Mouse (Mus musculus) frontal cortex, postnatal 36 days (tissue): Measurements from ENCODE around the gene Zbtb46.
"Not testable (repeated sequence)": the region's sequence is repeated elsewhere in the genome, so short reads cannot be mapped to it uniquely, and the experiment has no call there.

Source experiments
- DNase-seq, 2 experiments: peaks; one replicate each; pipeline ENCODE4 v3.0.0; 2022; ENCODE audit warnings: low spot score in 2 of 2

The Zbtb46 gene

DNA sequence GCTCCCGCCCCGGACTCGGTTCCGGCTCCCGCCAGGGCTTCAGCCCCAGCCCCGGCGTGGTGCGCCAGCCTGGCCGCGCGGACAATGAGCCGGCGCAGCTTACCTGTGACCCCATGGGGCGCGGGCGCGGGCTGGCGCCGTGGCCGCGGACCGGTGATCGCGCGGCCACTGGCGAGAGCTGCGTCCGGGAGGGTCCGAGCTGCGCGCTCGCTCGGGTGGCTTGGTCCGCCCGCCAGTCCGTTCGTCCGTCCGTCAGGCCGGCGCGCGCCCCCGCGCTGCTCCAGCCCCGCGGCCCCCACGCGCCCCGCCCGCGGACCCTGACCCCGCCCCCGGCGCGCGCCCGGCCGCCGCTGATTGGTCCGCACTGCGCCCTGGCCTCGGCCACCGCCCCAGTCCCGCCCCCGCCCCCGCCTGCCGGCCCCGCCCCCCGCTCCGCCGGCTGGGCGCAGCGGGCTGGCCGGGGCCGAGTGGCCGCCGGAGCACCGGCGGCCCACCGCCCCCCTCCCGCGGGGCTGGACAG lies at the start of gene Zbtb46:
Zbtb46 (minus strand) TSS at position 274 of the 520 bp plus-strand sequence.
- DNase-seq, result peak; percentile 54

DNA sequence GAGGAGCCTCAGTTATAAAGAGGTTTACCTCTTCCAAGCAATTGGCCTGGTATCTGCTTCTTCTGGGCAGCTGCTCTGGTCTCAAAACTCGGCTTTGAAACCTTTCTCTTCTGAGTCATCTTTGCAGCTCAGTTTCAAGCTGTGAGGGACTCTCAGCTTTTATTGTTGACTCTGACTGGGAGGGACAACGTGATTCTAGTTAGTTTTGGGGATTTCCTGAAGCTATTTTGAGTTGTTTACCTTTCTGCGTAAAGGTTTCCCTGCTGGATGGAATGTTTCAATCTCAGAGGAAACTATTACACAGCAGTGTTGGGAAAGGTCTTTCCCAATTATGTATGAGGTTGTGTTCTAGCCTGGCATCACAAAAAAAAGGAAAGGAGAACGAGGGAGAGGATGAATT lies 39.4 kb upstream of the Zbtb46 start:
- no peak for DNase-seq

DNA sequence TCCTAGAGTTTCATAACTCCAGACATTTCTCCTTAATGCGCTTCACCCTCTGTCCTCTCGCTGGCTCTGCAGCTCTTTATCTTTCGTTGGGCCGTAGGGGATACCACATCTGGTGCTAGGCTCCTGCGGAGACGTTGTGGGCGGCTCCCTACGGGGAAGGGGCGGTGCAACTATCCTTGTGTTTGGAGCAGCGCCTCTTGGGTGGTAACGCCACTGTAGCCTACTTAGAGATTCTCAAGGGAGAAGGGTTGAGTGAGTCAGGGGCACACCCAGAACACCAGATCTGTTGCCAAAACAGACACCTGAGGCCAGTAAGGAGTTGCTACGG lies 38.3 kb upstream of the Zbtb46 start:
- DNase-seq, result peak; percentile 37 to 46

DNA sequence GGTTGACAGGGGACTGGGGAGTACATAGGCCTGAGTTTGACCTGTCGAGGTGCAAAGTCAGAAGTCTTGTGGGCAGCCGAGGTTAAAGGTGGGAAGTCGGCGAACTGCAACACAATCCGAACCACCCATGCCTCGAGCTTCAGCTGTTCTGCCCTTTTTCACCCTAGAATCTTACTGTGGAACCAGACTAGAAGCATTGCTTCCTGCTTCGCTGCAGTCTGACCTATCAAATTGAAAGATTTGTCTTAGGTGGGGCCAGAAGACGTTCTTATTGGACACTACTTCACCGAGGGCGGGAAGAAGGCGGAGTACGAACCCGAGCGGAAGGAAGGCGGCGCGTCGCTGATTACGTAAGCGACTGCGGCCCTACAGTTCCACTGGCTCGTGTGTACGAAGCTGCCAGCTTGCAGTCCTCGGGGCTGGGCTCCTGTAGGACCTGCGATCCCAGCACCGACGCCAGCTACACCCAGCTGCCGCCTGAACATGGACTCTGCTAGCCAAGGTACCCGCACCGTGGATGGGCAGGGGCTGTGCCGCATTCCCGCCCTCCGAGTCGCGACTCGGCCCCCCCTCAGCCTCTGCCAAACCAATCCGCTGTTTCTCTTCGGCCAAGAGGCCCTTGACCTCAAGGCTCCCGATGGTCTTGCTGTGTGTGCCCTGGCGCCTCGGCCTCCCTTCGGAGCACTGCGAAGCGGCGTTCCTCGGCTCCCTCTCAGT lies 37.8 kb upstream of the Zbtb46 start, which contains the start of gene Tpd52l2:
Tpd52l2 (plus strand) TSS at position 312 of the 717 bp plus-strand sequence.
- DNase-seq, result peak; percentile 85 to 95

DNA sequence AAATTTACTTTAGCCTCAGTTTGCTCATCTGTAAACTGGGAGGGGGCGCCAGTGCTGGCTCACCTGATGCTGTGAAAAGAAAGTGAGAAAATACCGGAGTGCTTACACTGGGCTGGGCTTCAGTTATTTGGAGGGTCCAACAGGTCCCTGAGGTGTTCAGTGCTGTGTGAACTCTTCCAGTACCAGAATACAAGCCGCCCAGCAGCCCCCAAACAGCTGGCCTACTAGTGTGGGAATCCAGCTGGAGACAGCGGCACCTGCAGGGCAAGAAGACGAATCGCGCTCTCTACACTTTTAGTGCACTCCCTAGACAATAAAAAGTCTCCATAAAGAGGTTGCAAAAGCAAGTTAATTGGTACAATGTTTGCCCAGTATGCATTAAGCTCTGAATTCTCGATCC lies 37.1 kb upstream of the Zbtb46 start:
- DNase-seq, result peak; percentile 38 to 40

DNA sequence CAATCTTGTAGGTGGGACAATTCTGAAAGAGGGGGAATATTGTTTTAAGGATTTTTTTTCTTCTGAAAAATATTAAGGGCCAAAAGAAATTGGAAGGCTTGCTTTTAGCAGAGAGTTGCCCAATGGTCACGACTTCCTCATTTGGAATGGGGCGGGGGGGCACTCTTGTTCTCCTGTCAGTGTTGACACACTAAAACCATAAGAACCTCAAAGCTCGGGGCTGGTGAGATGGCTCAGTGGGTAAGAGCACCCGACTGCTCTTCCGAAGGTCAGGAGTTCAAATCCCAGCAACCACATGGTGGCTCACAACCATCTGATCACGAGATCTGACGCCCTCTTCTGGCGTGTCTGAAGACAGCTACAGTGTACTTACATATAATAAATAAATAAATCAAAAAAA lies 36.6 kb upstream of the Zbtb46 start:
- DNase-seq, result not testable (repeated sequence)

DNA sequence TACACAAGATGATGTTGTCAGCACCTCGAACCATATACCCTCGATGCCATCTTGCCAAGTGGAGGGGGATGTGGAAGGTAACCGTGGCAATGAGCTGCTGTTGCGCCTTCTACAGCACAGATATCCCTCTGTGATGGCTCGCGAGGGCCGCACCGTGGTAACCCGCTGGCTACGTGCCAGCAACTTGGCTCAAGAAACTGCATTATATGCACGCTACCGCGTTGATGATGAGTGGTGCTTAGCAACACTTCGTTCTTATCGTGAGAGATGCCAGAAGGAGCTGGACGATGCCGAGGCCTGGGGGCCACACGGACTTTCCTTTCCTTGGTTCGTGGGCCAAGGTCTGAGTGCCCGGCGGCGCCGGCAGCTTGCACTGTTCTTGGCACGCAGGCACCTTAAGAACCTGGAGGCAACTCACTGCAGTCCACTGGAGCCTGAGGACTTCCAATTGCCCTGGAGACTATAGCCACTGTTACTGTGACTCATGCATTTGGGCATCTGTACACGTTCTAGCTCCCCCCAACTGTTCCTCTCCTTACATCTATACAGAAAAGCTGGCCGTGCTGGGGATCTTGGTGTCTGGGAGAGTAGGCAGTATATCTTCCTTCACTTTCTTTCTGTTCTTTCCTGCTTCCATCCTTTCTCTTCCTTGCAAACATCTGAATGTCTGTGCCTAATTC lies 35.2 kb upstream of the Zbtb46 start:
- no peak for DNase-seq

DNA sequence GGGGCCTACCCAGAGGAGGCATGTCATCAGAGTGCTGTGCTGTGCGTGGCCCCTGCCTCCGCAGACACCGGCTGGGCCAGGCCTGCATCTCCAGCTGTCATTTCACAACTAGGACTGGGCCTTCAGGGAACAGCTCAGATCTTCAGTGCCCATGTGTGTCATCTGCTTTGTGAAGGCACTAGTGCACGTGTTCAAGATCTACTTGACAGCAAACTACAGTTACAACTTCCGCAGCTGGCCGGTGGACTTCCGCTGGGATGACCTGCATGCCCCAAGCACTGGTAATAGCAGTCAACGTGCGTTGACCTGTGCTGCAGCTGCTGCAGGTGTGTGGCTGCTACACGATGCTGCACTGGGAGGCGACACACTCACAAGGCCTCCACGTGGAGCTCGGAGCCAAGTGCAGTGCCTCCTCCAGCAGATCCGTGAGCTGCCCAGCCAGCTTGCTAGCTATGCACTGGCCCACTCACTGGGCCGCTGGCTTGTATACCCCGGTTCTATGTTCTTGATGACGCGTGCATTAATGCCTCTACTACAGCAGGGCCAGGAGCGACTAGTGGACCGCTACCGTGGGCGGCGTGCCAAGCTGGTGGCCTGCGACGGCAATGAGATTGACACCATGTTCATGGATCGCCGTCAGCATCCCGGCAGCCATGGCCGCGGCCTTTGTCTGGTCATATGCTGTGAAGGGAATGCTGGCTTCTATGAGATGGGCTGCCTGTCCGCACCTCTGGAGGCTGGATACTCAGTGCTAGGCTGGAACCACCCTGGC lies 34.1 kb upstream of the Zbtb46 start, which contains the start of gene Abhd16b:
Abhd16b (plus strand) TSS at position 51 of the 772 bp plus-strand sequence.
- DNase-seq, result no peak

DNA sequence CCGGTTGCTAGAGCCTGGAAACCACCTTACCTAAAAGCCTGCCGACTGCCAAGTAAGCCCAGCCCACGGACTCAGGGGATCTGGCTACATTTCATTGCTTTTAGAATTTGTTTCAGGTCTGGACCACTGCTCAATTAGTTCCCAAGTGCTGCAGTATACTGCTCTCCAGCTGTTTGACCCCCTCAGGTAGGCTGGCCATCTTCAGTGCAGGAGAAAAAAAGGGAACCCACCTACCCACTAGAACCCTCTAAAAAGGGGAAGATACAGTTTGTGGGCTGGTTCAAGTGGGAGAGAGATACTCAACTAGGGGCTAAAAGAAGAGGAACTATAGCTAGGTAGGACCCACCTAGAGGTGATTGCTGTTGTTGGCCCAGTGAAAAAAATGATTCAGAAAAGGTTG lies 33.0 kb upstream of the Zbtb46 start:
- DNase-seq, result no peak

DNA sequence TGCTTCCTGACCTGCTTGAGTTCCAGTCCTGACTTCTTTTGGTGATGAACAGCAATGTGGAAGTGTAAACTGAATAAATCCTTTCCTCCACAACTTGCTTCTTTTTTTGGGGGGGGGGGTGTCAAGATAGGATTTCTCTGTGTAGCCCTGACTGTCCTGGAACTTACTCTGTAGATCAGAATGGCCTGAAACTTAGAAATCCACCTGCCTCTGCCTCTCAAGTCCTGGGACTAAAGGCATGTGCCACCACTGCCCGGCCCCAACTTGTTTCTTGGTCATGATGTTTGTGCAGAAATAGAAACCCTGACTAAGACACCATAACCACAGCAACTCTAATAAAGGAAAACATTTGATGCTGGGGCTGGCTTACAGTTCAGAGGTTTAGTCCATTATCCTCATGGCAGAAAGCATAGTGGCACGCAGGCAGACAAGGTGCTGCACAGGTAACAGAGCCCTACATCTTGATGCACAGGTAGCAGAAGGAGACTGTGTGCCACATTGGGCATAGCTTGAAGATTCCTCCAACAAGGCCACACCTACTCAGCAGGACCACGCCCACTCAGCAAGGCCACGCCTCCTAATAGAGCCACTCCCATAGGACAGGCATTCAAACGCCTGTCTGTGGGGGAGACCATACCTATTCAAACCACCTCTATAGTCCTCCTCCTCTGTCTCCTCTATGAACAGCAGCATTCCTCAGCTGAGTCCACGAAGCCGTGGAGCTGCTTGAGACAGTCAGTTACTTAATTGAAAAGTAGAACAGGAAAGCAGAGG lies 32.4 kb upstream of the Zbtb46 start:
- no peak for DNase-seq

DNA sequence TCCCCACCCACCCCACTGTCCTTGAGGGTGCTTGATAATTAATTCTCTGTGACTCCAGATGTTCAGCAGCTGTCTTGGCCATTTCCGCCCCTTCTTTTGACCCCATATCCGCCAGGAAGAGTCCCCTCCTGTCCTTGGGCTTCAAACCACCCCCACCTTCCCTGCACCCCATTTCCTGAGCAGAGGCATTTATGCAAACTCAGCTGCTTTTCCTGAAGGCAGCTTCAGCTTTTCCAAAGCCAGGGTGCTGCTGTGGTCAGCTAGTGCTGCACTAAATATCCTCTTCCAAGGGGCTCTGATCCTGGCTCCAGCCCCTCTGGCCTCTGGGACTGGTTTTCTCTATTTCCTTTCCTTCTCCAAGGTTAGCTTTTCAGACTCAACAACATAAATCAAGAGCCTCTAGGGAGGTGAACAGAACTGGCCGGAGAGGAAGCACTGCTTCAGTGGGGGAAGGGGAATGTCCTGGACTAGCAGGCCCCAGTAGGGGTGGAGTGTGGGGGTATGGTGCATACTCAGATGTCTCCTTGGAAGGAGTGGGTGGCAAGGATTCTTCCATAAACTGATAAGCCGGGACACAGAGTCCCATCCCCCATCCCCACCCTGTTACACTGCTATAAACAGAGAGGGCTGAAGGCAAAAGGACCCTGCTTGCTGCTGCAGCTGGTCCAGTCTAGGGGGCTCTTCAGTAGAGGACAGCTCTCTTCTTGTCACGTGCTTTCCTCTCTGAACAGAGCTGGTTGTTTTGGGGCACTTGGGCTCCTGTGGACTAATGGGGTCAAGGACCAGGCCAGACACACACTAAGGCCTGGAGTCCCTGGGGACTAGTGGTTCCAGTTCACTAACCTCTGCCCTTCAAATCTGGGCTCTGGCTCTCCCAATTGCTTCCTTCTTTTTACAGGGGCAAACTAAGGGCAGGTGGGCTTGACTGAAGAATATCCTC lies 28.4 kb upstream of the Zbtb46 start:
- no peak for DNase-seq

DNA sequence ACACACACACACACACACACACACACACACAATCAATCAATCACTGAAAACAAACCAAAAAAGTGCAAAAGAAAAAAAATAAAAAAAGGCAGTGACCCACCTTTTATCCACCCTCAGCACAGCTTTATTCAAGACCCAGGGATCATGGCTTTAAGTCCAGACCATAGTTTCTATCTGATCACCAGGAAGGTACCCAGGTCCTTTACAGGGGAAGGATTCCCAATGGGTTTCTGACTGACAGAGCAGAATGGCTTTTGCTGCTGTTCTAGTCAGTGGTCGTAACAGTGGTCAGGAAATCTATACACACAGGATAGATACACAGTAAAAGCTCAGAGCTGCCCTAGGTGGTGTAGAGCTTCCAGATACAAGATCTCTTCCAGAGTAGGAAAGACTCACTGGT lies 26.5 kb upstream of the Zbtb46 start:
- no peak for DNase-seq

DNA sequence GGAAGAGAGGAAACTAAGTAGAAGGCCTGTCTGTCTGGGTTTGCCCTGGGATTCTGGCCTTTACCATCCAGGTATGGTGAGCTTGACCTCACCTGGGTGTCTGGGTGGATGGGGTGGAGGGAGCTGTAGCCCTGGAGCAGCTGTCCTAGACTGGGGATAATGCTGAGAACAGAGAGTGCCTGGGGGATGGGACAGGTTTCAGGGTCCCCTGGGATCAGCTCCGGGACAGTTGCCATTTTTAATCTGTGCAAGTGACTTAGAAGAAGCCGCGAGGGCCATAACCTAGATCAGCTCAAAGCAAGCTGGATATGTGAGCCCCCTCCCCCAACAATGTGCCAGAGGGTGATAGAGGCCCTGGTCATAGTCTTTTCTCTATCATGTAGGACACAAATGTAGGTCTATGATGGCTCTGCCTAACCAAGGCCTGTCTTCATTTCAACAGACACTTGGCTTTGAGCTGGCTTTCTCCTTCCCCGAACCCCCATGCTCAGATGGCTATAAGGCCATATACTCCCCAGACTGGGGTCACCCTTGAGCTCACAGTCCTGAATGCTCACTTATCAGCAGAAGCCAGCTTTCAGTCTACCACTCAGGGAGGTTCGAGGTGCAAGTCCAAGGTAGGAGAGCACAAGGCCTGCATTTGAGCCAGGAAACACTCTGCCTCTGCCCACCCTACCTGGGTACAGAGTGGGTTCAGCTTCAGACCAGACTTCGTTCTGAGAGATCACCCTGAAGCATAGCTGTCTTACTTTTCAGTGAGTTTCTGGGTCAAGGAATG lies 25.4 kb upstream of the Zbtb46 start:
- no peak for DNase-seq

DNA sequence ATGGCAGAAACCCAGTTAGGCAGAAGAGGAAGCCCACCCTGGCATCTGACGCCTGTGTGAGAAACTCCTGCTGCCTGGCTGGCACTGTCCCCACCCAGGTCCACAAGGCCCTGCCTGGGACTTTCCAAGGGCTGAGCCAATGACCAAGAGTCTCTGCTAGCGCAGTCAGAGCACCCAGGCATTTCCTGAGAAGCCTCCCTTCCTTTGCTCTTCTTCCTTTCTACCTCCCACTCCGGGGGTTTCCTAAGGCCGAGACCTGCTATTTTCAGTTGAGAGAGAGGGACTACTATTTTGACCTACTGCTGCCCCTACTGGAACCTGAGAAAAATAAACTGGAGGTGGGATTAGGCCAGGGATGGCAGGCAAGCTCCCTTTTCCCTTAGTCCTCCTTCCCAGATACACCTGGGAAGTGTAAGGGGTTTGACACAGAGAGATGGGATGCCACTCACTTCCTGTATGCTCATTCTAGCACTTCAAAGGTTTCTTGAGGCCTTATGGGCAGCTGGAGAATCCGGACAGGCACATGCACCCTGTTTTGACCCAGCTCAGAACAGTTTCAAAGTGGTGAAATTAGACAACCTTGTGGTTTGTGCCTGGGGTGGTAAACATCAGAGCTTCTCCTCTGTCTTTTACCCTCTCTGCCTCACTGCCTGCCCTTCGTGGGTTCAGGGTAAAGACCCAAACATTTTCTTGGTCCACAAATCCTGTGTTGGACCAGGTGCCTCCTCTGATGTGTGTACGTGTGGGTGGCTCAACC lies 24.5 kb upstream of the Zbtb46 start:
- no peak for DNase-seq

DNA sequence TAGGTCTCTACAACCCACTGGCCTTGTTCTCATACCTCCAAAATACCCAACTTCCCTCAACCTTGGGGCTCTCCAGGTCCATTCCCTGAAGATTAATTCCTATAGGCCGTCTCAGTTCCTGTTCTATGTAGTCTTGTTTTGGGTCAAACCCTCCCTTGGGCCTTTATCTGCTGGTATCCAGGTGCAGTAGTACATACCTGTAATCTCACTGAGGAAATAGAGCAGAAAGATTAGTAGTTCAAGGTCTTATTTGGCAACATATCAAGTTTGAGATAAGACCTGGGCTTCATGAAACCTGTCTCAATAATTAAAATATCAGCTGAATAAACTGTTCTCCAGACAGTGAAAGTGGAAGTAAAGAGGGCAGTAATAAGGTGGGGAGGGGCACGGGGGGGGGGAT lies 23.9 kb upstream of the Zbtb46 start:
- no peak for DNase-seq

DNA sequence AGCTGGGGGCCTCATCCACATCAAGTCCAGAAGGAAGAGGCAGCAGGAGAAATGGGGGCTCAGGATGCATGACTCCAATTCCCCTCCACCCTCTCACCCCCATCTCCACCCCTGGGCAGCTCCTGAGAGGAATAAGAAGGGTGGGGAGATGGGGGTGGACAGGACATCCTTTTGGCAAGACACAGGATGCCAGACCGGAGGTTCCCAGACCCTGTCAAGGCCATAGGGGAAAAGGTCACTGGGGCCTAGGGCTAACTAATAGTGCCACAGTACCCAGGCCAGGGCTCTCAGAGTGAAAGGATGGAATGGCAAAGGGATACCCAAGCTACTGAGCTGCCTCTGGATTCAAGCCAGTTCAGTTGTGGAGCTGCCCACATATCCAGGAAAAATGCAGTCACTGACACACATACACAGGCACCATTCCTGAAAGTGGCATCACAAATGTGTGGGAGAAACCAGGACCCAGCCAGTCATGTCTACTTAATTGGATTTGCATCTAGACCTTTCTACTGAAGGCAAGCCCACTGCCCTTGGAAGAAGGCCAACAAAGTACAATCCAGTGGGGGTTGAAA lies 13.1 kb upstream of the Zbtb46 start:
- DNase-seq, result peak in 1 of 2 experiments; percentile 18

DNA sequence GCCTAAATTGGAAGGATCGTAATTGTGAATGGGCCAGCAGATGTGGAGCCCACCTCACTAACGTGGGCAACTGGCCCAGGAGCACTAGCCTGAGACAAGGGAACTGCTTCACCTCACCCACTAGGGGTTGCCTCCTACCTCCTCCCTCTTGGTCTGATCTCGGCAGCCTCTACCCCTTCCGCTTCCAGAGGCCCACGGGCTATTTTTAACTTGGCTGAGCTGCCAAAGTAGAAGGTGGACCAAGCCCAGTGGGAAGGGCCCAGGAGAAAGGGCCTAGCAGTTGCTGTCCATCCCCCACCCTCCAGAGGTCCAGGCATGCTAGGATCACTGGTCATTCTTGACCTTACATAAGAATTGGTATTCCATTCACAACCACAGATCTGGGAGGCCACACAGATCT lies 12.0 kb upstream of the Zbtb46 start:
- no peak for DNase-seq

DNA sequence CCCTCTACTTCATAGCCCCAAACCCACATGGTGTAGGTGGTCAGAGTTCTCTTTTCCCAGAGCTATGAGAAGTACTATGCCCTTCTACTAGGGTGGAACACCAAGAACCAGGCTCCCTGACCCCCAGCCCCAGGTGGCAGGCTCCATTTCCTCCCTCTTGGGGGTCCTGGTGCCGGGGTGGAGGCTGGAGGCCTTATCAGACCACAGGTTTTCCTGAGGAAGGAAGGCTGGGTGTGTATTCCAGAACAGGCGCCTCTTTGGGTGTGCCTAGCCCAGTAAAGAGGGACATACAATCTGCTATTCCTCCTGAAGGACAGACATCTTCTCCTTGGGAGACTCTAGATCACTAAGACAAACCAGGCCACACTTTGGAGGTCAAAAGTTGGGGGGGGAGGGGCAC lies 11.1 kb upstream of the Zbtb46 start:
- DNase-seq, result no peak

DNA sequence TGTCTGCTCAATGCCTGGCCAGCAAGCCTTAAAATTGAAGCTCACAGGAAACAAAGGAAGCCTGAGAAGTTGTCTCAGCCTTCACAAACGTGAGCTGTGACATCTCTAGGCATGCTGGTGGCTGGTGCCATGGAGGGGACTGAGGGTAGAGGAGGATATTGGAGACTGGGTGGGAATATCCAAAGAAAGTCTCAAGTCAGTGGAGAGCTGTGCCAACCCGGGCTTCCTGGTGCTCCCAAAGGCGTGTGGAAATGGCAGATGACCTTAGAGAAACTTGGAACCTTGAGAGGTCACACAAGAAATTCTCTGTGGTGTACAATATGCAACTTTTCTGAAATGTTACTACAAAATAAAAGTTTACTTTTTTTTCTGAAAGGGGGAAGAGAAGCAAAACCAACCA lies 6.2 kb upstream of the Zbtb46 start:
- DNase-seq, result no peak
